Mouse (Mus musculus): ENCODE data around the gene Fkbp5.

DNA sequence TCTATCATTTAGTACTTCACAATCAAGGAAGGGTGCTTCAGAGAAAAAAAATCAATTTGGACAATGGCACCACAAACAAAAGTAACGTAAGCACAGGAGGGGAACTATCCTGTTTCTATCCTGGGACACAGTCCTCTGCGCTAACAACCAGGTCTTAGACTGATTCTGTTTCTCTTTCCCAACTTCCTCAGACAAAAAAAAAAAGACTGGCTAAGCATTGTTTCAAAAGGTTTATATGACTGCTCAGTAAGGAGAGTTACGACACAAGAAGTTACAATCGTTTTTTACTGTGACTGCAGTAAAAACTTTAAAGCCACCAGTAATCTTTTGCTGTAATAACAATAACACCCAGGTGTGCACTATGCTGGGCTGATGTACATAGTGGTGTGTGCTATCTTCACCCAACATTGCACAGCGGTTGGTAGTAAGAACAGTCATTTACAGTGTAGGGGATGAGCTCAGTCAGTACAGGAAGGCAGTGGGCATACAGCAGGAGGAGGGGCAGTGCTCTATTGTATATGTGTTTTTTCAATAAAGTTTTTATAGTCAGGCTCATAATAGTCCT, 82.3 kb downstream of the Fkbp5 start:
- TF ChIP-seq CTCF (IDR thresholded peaks at IDR 0.05; ENCODE audit: insufficient read depth, low read depth, low read length) (no peak), POLR2A (IDR thresholded peaks at IDR 0.05; ENCODE audit: insufficient read depth, low read depth, low read length) (no peak)

Measured in olfactory bulb, adult 2 months (tissue).